Mouse (Mus musculus) retina, embryonic 14.5 days (tissue): ENCODE results near the gene Lipf.

ENCODE experiments used
- DNase-seq: peaks from one replicate; pipeline ENCODE4 v3.0.0-alpha.2; 2015; ENCODE audit warnings: low spot score

Gene Lipf

GRCm38 (mm10) chr19:33960887-33961286, at the start of gene Lipf:
Gene Lipf (plus strand): TSS chr19:33961187.
- no peak for DNase-seq

GRCm38 (mm10) chr19:33924099-33924498, 36.9 kb upstream of the Lipf start:
- DNase-seq, result no peak

GRCm38 (mm10) chr19:33979007-33979406, 18.0 kb downstream of the Lipf start:
- DNase-seq, result peak; percentile 60

- no peak for DNase-seq
Measured at GRCm38 (mm10) chr19:33983043-33983442, 22.1 kb downstream of the Lipf start.

- DNase-seq, result no peak
Measured at GRCm38 (mm10) chr19:34008002-34008401, 47.0 kb downstream of the Lipf start, which contains the start of gene Lipk. Gene Lipk (plus strand): TSS chr19:34008290.

GRCm38 (mm10) chr19:34021440-34022172, 60.6 kb downstream of the Lipf start:
- no peak for DNase-seq

- DNase-seq, result peak; percentile 42
Measured at GRCm38 (mm10) chr19:34022759-34023158, 61.8 kb downstream of the Lipf start.
